Mouse (Mus musculus) embryonic facial prominence, embryonic 12.5 days (tissue): ENCODE data around the gene Dmgdh. TPM values are rescaled to one million over a fixed set of nuclear protein-coding genes. Genes with fewer than 3 reads are reported as not detected.

Source experiments
- ATAC-seq: fragments of 200-750 bp; cut with Nextera tagmentation; 2 replicates; pipeline ENCODE4 v1.8.0; 2017; ENCODE audit not compliant: insufficient number of reproducible peaks, insufficient read depth, low FRiP score, low TSS enrichment
- H3K27ac ChIP-seq: fragments of 300-500 bp; sonication (generic); 2 replicates; pipeline ENCODE4 v1.5.1; 2016; ENCODE audit warnings: mild to moderate bottlenecking
- H3K27me3 ChIP-seq: fragments of 300-500 bp; sonication (generic); 2 replicates; pipeline ENCODE4 v1.6.1; 2016; ENCODE audit warnings: mild to moderate bottlenecking, moderate library complexity
- H3K36me3 ChIP-seq: fragments of 300-500 bp; sonication (generic); 2 replicates; pipeline ENCODE4 v1.6.1; 2016; ENCODE audit warnings: mild to moderate bottlenecking
- H3K4me1 ChIP-seq: fragments of 300-500 bp; sonication (generic); 2 replicates; pipeline ENCODE4 v1.6.1; 2016
- H3K4me2 ChIP-seq: fragments of 300-500 bp; sonication (generic); replicated peaks from 2 replicates; pipeline ENCODE4 v1.6.1; 2016; ENCODE audit warnings: mild to moderate bottlenecking, moderate library complexity
- H3K4me3 ChIP-seq: fragments of 300-500 bp; sonication (generic); 2 replicates; pipeline ENCODE4 v1.5.1; 2016; ENCODE audit warnings: mild to moderate bottlenecking
- H3K9ac ChIP-seq: fragments of 300-500 bp; sonication (generic); 2 replicates; pipeline ENCODE4 v1.6.1; 2016; ENCODE audit warnings: mild to moderate bottlenecking, moderate library complexity
- H3K9me3 ChIP-seq: fragments of 300-500 bp; sonication (generic); 2 replicates; pipeline ENCODE4 v1.6.1; 2016; ENCODE audit warnings: mild to moderate bottlenecking, moderate library complexity
- WGBS: fragments of 180-500 bp; shearing (Covaris S2); methylation state at CpG from one replicate; pipeline ENCODE4 v1.1.7; 2016; 5-methylcytosine and 5-hydroxymethylcytosine counted together
- polyA plus RNA-seq: library from polyadenylated mRNA; unstranded; fragments of >200 nt; fragmentation: Nextera tagmentation; extraction: Ambion mirVana; gene quantifications from 2 replicates; pipeline ENCODE4 v1.2.1, GENCODE M21; 2016

The Dmgdh gene
- polyA plus RNA-seq, 1 experiment from 2014 or later: 0.12 TPM

- H3K9me3 ChIP-seq: no peaks in the 10 kb centered on the region
- H3K4me2 ChIP-seq: no peak overlapping the region
- ATAC-seq: no peak
- H3K36me3 ChIP-seq: no peaks in the 10 kb centered on the region
- peaks cover 13% of the 10 kb centered on the region for H3K27me3 ChIP-seq
- no peak overlapping the region for H3K9ac ChIP-seq
- WGBS: 86% methylated on average over 4 of the region's 4 CpGs
- H3K27ac ChIP-seq: no peak overlapping the region
- no peak overlapping the region for H3K4me3 ChIP-seq
- H3K4me1 ChIP-seq: no peaks in the 10 kb centered on the region
These were observed 1.9 kb upstream of the Dmgdh start for GRCm38 (mm10) chr13:93672371-93672770.

GRCm38 (mm10) chr13:93673296-93673695 is 937 bp upstream of the Dmgdh start:
- no peak overlapping the region for H3K4me3 ChIP-seq

GRCm38 (mm10) chr13:93676864-93677263 is 2.6 kb downstream of the Dmgdh start:
- 73% methylated on average over 9 of the region's 9 CpGs for WGBS
- Histone ChIP-seq H3K4me3 (no peak overlapping the region), H3K4me2 (no peak overlapping the region), H3K36me3 (no peaks in the 10 kb centered on the region), H3K4me1 (no peaks in the 10 kb centered on the region), H3K9me3 (no peaks in the 10 kb centered on the region), H3K9ac (no peak overlapping the region), H3K27me3 (peaks cover 13% of the 10 kb centered on the region), H3K27ac (no peak overlapping the region)
- no peak for ATAC-seq

More at GRCm38 (mm10) chr13:93673296-93673695, 937 bp upstream of the Dmgdh start:
- ATAC-seq: no peak
- no peak overlapping the region for H3K9ac ChIP-seq
- H3K4me1 ChIP-seq: no peaks in the 10 kb centered on the region
- 71% methylated on average over 2 of the region's 2 CpGs for WGBS
- no peak overlapping the region for H3K4me2 ChIP-seq
- H3K9me3 ChIP-seq: no peaks in the 10 kb centered on the region
- no peaks in the 10 kb centered on the region for H3K36me3 ChIP-seq
- H3K27me3 ChIP-seq: peaks cover 13% of the 10 kb centered on the region
- H3K27ac ChIP-seq: no peak overlapping the region

DNA sequence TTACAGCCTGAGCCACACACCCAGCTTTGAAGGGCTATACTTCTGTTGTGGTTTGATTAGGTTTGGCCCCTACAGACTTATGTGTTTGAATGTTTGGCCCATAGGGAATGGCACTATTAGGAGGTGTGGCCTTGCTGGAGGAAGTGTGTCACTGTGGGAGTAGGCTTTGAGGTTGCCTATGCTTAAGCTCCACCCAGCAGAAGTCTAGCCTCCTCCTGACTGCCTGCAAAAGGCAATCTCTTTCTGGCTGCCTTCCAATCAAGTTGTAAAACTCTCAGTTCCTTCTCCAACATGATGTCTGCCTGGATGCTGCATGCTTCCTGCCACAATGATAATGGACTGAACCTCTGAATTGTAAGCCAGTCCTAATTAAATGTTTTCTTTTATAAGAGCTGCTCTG is 9.1 kb downstream of the Dmgdh start:
- no peak for ATAC-seq
- no peak overlapping the region for H3K27ac ChIP-seq
- H3K4me1 ChIP-seq: no peaks in the 10 kb centered on the region; the same call in 1 of the 2 replicates
- no peaks in the 10 kb centered on the region for H3K36me3 ChIP-seq
- H3K4me3 ChIP-seq: no peak overlapping the region
- no peaks in the 10 kb centered on the region for H3K27me3 ChIP-seq
- no peak overlapping the region for H3K4me2 ChIP-seq
- H3K9ac ChIP-seq: no peak overlapping the region
- no peaks in the 10 kb centered on the region for H3K9me3 ChIP-seq

- Histone ChIP-seq H3K9me3 (no peaks in the 10 kb centered on the region), H3K27me3 (no peaks in the 10 kb centered on the region), H3K27ac (no peak overlapping the region), H3K36me3 (no peaks in the 10 kb centered on the region), H3K4me1 (no peaks in the 10 kb centered on the region; the same call in 1 of the 2 replicates), H3K9ac (no peak overlapping the region), H3K4me2 (no peak overlapping the region), H3K4me3 (no peak overlapping the region)
- WGBS: 71% methylated on average over 4 of the region's 4 CpGs
- ATAC-seq: no peak
These were observed 11.0 kb downstream of the Dmgdh start for GRCm38 (mm10) chr13:93685226-93685625.

DNA sequence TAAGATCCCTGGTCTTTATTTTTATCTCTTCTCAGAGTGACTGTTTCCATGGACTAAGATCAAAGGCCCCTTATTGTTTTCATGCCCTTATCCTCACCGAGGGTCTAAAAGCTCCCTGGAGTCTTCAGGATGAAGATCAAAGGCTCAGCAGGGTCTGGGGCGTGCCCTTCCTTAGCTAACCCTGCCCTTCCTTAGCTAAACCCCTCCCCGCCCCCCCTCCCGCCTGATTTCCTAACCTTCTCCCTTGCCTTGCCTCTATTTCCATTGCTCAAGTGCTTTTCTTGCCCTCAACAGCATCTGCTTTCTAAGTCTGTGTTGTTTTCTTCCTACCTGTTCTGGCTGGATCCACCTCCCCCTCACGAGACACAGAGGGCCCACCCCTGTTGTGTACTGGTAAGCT is 13.1 kb downstream of the Dmgdh start:
- H3K4me1 ChIP-seq: no peaks in the 10 kb centered on the region; the same call in 1 of the 2 replicates
- no peak for ATAC-seq
- H3K4me3 ChIP-seq: no peak overlapping the region
- 10% methylated on average over 5 of the region's 5 CpGs for WGBS
- H3K4me2 ChIP-seq: no peak overlapping the region
- no peaks in the 10 kb centered on the region for H3K27me3 ChIP-seq
- no peak overlapping the region for H3K27ac ChIP-seq
- H3K36me3 ChIP-seq: no peaks in the 10 kb centered on the region
- H3K9ac ChIP-seq: no peak overlapping the region
- no peaks in the 10 kb centered on the region for H3K9me3 ChIP-seq

DNA sequence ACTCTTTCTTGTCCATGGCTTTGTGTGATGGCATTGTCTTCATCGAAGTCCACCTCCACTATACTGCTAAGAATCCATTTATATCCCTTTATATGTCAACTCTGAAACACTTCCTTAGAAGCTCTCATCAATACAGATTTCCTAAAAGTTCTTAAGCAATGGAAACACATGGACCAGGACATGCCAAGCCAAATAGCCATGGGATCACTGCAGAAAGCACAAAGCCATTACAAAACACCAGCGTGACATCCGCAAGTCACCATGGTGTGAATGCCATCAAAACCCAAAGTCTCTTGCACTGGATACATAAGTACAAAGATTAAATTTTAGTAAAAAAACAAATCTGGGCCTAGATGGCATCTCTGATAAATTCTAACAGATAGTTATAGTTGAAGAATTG is 15.3 kb downstream of the Dmgdh start:
- Histone ChIP-seq H3K9ac (no peak overlapping the region), H3K9me3 (no peaks in the 10 kb centered on the region), H3K4me3 (no peak overlapping the region), H3K4me1 (no peaks in the 10 kb centered on the region), H3K27me3 (no peaks in the 10 kb centered on the region), H3K4me2 (no peak overlapping the region), H3K36me3 (no peaks in the 10 kb centered on the region), H3K27ac (no peak overlapping the region)
- ATAC-seq: no peak
- WGBS: 91% methylated on average over 3 of the region's 3 CpGs

DNA sequence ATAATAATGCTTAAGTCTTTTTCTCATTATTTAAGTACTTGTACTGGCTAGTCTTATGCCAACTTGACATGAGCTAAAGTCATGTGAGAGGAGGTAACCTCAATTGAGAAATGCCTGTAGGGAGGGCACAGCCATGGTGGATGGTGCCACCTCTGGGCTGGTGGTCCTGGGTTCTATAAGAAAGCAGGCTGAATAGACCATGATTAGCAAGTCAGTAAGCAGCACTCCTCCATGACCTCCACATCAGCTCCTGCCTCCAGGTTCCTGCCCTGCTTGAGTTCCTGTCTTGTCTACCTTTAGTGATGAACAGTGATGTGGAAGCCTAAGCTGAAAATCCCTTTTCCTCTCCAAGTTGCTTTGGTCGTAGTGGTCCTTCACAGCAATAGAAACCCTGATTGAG is 16.6 kb downstream of the Dmgdh start:
- Histone ChIP-seq H3K36me3 (no peaks in the 10 kb centered on the region), H3K27me3 (no peaks in the 10 kb centered on the region), H3K4me1 (no peaks in the 10 kb centered on the region), H3K9ac (no peak overlapping the region), H3K4me3 (no peak overlapping the region), H3K9me3 (no peaks in the 10 kb centered on the region), H3K27ac (no peak overlapping the region), H3K4me2 (no peak overlapping the region)
- no peak for ATAC-seq
- WGBS: 90% methylated on average over 1 of the region's 1 CpGs

DNA sequence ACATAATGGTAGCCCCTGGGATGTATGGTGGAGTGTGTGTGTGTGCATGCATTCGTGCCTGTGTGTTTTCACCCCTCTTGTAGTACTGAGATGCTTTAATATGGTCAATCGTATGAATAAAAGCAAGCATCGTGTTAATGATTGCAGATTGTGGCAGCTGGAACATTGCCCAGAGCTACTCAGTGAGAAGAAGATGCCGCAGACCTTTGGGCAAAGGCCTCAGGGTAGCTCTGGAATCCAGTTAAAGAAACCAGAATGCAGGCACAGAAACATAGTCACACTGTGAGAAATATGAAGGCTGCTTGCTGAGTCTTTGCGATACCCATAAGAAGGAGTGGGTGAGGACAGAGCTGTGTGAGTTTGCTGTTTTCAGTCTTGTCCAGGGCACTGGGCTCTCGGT is 24.6 kb downstream of the Dmgdh start:
- Histone ChIP-seq H3K36me3 (no peaks in the 10 kb centered on the region), H3K9ac (no peak overlapping the region), H3K4me1 (no peaks in the 10 kb centered on the region), H3K9me3 (no peaks in the 10 kb centered on the region), H3K4me3 (no peak overlapping the region), H3K27ac (no peak overlapping the region), H3K4me2 (no peak overlapping the region), H3K27me3 (no peaks in the 10 kb centered on the region)
- 85% methylated on average over 6 of the region's 6 CpGs for WGBS
- no peak for ATAC-seq

DNA sequence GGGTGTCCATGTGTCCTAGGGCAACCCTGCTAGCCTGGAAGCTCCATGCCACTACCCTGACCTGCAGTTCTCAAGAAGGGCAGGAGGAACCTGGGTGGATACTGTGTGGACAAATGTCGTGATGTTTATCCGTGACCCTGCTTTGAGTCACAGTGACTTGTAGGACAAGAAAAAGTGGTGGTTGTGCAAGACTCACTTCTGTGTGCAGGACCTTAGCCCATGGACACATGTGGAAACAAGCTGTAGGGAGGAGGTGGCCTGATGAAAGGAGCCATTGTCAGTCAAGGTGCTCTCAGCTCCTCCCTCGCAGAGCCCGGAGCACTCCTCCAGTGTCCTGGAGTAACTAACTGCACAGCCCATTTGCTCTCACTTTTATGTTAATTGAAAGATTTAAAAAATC is 31.5 kb downstream of the Dmgdh start:
- Histone ChIP-seq H3K9ac (no peak overlapping the region), H3K36me3 (no peaks in the 10 kb centered on the region), H3K27ac (no peak overlapping the region), H3K27me3 (no peaks in the 10 kb centered on the region), H3K4me3 (no peak overlapping the region), H3K4me1 (no peaks in the 10 kb centered on the region), H3K4me2 (no peak overlapping the region), H3K9me3 (no peaks in the 10 kb centered on the region)
- WGBS: 49% methylated on average over 4 of the region's 4 CpGs
- ATAC-seq: no peak

DNA sequence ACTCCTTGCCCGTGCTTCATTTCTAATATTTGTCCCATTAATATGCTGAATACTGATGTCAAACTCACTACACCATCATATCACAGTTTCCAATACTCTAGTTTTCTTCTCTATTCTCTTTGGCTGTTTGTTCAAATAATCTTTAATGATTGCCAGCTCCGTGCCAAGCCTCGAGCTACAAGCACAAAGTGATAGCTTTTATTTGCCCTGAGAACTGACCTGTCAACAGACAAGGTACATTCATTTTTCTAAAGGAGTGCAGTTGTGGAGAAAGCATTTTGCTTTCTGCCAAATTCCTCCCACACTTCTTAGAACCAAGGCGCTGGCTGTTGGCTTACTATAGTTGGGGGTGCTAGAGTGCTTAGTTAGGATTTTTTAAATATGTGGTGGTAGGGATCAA is 33.0 kb downstream of the Dmgdh start:
- WGBS: 78% methylated on average over 4 of the region's 4 CpGs
- Histone ChIP-seq H3K9ac (no peak overlapping the region), H3K4me1 (no peaks in the 10 kb centered on the region), H3K27me3 (no peaks in the 10 kb centered on the region), H3K36me3 (no peaks in the 10 kb centered on the region), H3K9me3 (no peaks in the 10 kb centered on the region), H3K27ac (no peak overlapping the region), H3K4me3 (no peak overlapping the region), H3K4me2 (no peak overlapping the region)
- no peak for ATAC-seq

DNA sequence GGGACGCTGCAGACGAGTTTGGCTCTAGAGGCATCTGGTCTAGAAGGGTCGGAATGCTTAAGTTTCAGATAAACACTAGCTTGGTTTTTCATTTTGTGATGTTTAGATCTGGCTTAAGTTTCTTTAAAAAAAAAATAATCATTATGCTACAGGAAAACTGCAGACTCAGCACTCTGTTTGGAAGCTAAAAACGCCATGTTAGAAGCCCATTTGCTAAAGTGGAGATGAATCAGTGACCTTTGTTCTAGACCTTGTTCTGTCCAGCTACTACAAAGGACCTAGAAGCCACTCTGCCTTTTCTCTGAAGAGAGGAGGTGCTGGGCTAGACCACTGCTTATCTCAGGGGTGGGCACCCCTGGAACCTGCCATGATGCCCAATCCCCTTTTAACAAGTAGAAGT is 36.1 kb downstream of the Dmgdh start:
- Histone ChIP-seq H3K4me3 (no peak overlapping the region), H3K27ac (no peak overlapping the region), H3K9ac (no peak overlapping the region), H3K36me3 (no peaks in the 10 kb centered on the region), H3K9me3 (no peaks in the 10 kb centered on the region), H3K4me2 (no peak overlapping the region), H3K4me1 (no peaks in the 10 kb centered on the region), H3K27me3 (no peaks in the 10 kb centered on the region)
- no peak for ATAC-seq
- WGBS: 80% methylated on average over 4 of the region's 4 CpGs

GRCm38 (mm10) chr13:93711226-93711625 is 37.0 kb downstream of the Dmgdh start:
- no peak for ATAC-seq
- no peaks in the 10 kb centered on the region for H3K36me3 ChIP-seq
- H3K4me1 ChIP-seq: no peaks in the 10 kb centered on the region
- no peak overlapping the region for H3K4me2 ChIP-seq
- H3K9ac ChIP-seq: no peak overlapping the region
- H3K27ac ChIP-seq: no peak overlapping the region
- WGBS: 80% methylated on average over 4 of the region's 4 CpGs
- no peaks in the 10 kb centered on the region for H3K27me3 ChIP-seq
- H3K4me3 ChIP-seq: no peak overlapping the region
- no peaks in the 10 kb centered on the region for H3K9me3 ChIP-seq
